Mouse (Mus musculus): ENCODE results near the gene Adamtsl4. TPM values are rescaled to one million over a fixed set of nuclear protein-coding genes. Genes with fewer than 3 reads are reported as not detected.

The Adamtsl4 gene
- total and polyA plus RNA-seq, 3 experiments: 39.2 to 51.4 (median 46.2) TPM

DNA sequence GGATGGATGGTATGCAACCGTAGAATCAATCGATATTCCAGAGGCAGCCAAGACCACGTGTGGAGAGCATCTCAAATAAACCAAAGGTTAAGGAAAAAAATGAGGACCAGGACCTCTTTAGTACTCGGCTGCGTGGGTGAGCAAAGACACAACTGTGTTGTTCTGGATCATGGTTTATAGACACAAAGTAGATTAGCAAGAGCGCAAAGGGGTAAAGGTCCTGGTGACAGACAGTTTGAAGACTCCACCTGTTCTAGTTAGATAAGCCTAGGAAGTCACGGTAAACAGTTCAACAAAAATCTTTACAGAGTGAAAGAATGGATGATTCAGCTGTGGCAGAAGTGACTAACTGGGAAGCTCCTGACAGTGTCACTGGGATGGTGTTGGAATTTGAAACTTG, 44.6 kb downstream of the Adamtsl4 start:
- Histone ChIP-seq H3K4me3 (no peak overlapping the region), H3K4me1 (ENCODE audit: control insufficient read depth, insufficient read depth, low read length) (peaks cover 4% of the 10 kb centered on the region), H3K27ac (no peak overlapping the region), H3K9ac (ENCODE audit: low read depth, low read length) (no peak overlapping the region), H3K36me3 (ENCODE audit: control insufficient read depth, insufficient read depth, low read length) (no peaks in the 10 kb centered on the region), H3K79me2 (replicated peaks; ENCODE audit: control insufficient read depth, insufficient read depth, low read length) (no peaks in the 10 kb centered on the region), H3K27me3 (ENCODE audit: control insufficient read depth, insufficient read depth, low read length) (no peaks in the 10 kb centered on the region)
- intact Hi-C loops (cut with DNase I): no loop called here
- WGBS: 76% methylated on average over 7 of the region's 7 CpGs
- TF ChIP-seq CTCF (IDR thresholded peaks at IDR 0.05) (no peak), EP300 (IDR thresholded peaks at IDR 0.05; ENCODE audit: insufficient read depth, low read depth, low read length) (no peak), POLR2A (IDR thresholded peaks at IDR 0.05; ENCODE audit: insufficient read depth, low read depth, low read length) (no peak)
- DNase-seq: no peak

- Histone ChIP-seq H3K4me3 (no peak overlapping the region), H3K27me3 (ENCODE audit: control insufficient read depth, insufficient read depth, low read length) (no peaks in the 10 kb centered on the region), H3K9ac (ENCODE audit: low read depth, low read length) (no peak overlapping the region), H3K27ac (no peak overlapping the region), H3K36me3 (ENCODE audit: control insufficient read depth, insufficient read depth, low read length) (no peaks in the 10 kb centered on the region), H3K79me2 (replicated peaks; ENCODE audit: control insufficient read depth, insufficient read depth, low read length) (no peaks in the 10 kb centered on the region), H3K4me1 (ENCODE audit: control insufficient read depth, insufficient read depth, low read length) (peaks cover 1% of the 10 kb centered on the region; the same call in 1 of the 2 replicates)
- intact Hi-C loops (cut with DNase I): loop anchor here (5.0 kb wide), 1 partner anchor 178 kb away; the partner anchor contains the start of gene Rprd2
- WGBS: 93% methylated on average over 1 of the region's 1 CpGs
- DNase-seq: no peak
- TF ChIP-seq POLR2A (IDR thresholded peaks at IDR 0.05; ENCODE audit: insufficient read depth, low read depth, low read length): no peak
- TF ChIP-seq CTCF (IDR thresholded peaks at IDR 0.05): peak; percentile 57
These were observed 48.0 kb downstream of the Adamtsl4 start for GRCm38 (mm10) chr3:95639694-95640093.

DNA sequence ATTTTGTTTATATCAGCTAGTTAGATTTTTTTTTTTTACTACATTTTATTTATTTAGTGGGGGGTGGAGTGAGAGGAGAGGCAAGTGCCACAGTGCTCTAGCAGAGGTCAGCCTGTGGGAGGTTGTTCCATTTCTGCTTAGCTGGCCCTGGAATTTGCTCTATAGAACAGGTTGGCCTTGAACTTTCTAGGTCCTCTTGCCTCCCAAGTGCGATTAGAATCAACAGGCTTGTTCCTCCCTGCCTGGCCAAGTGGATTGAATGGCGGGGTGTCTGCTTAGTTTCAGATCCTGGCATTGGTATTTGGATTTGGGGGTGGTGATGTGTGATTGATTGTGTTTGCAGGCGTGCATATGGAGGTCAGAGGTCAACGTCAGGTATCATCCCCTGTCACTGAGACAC, 51.6 kb downstream of the Adamtsl4 start:
- no peak for DNase-seq
- Histone ChIP-seq H3K79me2 (replicated peaks; ENCODE audit: control insufficient read depth, insufficient read depth, low read length) (no peaks in the 10 kb centered on the region), H3K4me3 (no peak overlapping the region), H3K27me3 (ENCODE audit: control insufficient read depth, insufficient read depth, low read length) (no peaks in the 10 kb centered on the region), H3K4me1 (ENCODE audit: control insufficient read depth, insufficient read depth, low read length) (peaks cover 3% of the 10 kb centered on the region), H3K36me3 (ENCODE audit: control insufficient read depth, insufficient read depth, low read length) (peaks cover 6% of the 10 kb centered on the region), H3K27ac (no peak overlapping the region; the same call in none of the 2 replicates), H3K9ac (ENCODE audit: low read depth, low read length) (no peak overlapping the region)
- no peak for TF ChIP-seq CTCF (IDR thresholded peaks at IDR 0.05)
- intact Hi-C loops (cut with DNase I): loop anchor here (5.0 kb wide), 1 partner anchor 181 kb away; the partner anchor contains the start of gene Rprd2
- WGBS: 64% methylated on average over 4 of the region's 4 CpGs

GRCm38 (mm10) chr3:95635636-95636035, 52.1 kb downstream of the Adamtsl4 start:
- WGBS: 59% methylated on average over 4 of the region's 4 CpGs
- Histone ChIP-seq H3K4me1 (ENCODE audit: control insufficient read depth, insufficient read depth, low read length) (peaks cover 3% of the 10 kb centered on the region), H3K36me3 (ENCODE audit: control insufficient read depth, insufficient read depth, low read length) (peaks cover 9% of the 10 kb centered on the region), H3K27me3 (ENCODE audit: control insufficient read depth, insufficient read depth, low read length) (no peaks in the 10 kb centered on the region), H3K9ac (ENCODE audit: low read depth, low read length) (no peak overlapping the region), H3K27ac (no peak overlapping the region; the same call in none of the 2 replicates), H3K79me2 (replicated peaks; ENCODE audit: control insufficient read depth, insufficient read depth, low read length) (no peaks in the 10 kb centered on the region), H3K4me3 (no peak overlapping the region)
- TF ChIP-seq EP300 (IDR thresholded peaks at IDR 0.05; ENCODE audit: insufficient read depth, low read depth, low read length) (no peak), POLR2A (IDR thresholded peaks at IDR 0.05; ENCODE audit: insufficient read depth, low read depth, low read length) (no peak), CTCF (IDR thresholded peaks at IDR 0.05) (no peak)
- intact Hi-C loops (cut with DNase I): loop anchor here (5.0 kb wide), 1 partner anchor 182 kb away; the partner anchor contains the start of gene Rprd2
- DNase-seq: no peak

GRCm38 (mm10) chr3:95632648-95633588, 54.8 kb downstream of the Adamtsl4 start:
- Histone ChIP-seq H3K36me3 (ENCODE audit: control insufficient read depth, insufficient read depth, low read length) (peaks cover 11% of the 10 kb centered on the region), H3K4me1 (ENCODE audit: control insufficient read depth, insufficient read depth, low read length) (peaks cover 7% of the 10 kb centered on the region), H3K27ac (peak overlapping the region; percentile 65), H3K79me2 (replicated peaks; ENCODE audit: control insufficient read depth, insufficient read depth, low read length) (peaks cover 1% of the 10 kb centered on the region; the same call in 1 of the 2 replicates), H3K9ac (ENCODE audit: low read depth, low read length) (no peak overlapping the region), H3K27me3 (ENCODE audit: control insufficient read depth, insufficient read depth, low read length) (no peaks in the 10 kb centered on the region), H3K4me3 (no peak overlapping the region)
- WGBS: 56% methylated on average over 12 of the region's 12 CpGs
- intact Hi-C loops (cut with DNase I): loop anchor here (1.0 to 5.0 kb wide), 4 partner anchors 43 to 138 kb away; no protein-coding TSS in a partner anchor
- no peak for DNase-seq
- TF ChIP-seq POLR2A (IDR thresholded peaks at IDR 0.05; ENCODE audit: insufficient read depth, low read depth, low read length) (0 out of 2 replicates have a peak, but pooled peaks have one; percentile 10), EP300 (IDR thresholded peaks at IDR 0.05; ENCODE audit: insufficient read depth, low read depth, low read length) (no peak), CTCF (IDR thresholded peaks at IDR 0.05) (peak; percentile 81)

GRCm38 (mm10) chr3:95631304-95631703, 56.4 kb downstream of the Adamtsl4 start:
- WGBS: 51% methylated on average over 6 of the region's 6 CpGs
- H3K9ac ChIP-seq (ENCODE audit: low read depth, low read length): no peak overlapping the region
- intact Hi-C loops (cut with DNase I): loop anchor here (5.0 kb wide), 2 partner anchors 114 to 121 kb away; no protein-coding TSS in a partner anchor
- H3K27me3 ChIP-seq (ENCODE audit: control insufficient read depth, insufficient read depth, low read length): no peaks in the 10 kb centered on the region
- H3K79me2 ChIP-seq (replicated peaks; ENCODE audit: control insufficient read depth, insufficient read depth, low read length): peaks cover 1% of the 10 kb centered on the region; the same call in 1 of the 2 replicates
- H3K4me3 ChIP-seq: no peak overlapping the region
- no peak for DNase-seq
- H3K4me1 ChIP-seq (ENCODE audit: control insufficient read depth, insufficient read depth, low read length): peaks cover 8% of the 10 kb centered on the region
- peaks cover 12% of the 10 kb centered on the region for H3K36me3 ChIP-seq (ENCODE audit: control insufficient read depth, insufficient read depth, low read length)
- no peak overlapping the region for H3K27ac ChIP-seq
- TF ChIP-seq POLR2A (IDR thresholded peaks at IDR 0.05; ENCODE audit: insufficient read depth, low read depth, low read length) (no peak), EP300 (IDR thresholded peaks at IDR 0.05; ENCODE audit: insufficient read depth, low read depth, low read length) (no peak), CTCF (IDR thresholded peaks at IDR 0.05) (no peak)
